Mouse (Mus musculus): ENCODE measurements around the gene Ahsg.

- TF ChIP-seq CTCF (IDR thresholded peaks at IDR 0.05; ENCODE audit: borderline replicate concordance, extremely low read depth, insufficient read depth, insufficient read length) (no peak), POLR2A (IDR thresholded peaks at IDR 0.05; ENCODE audit: borderline replicate concordance, extremely low read depth, insufficient read depth, insufficient read length, poor library complexity, severe bottlenecking) (no peak)
Measured at GRCm38 (mm10) chr16:22909290-22909689, 18.2 kb downstream of the Ahsg start.
